Mouse (Mus musculus): ENCODE results near the gene Ctnna3. TPM values are rescaled to one million over a fixed set of nuclear protein-coding genes. Genes with fewer than 3 reads are reported as not detected.
"Not testable (repeated sequence)": the region's sequence is repeated elsewhere in the genome, so short reads cannot be mapped to it uniquely, and the experiment has no call there.

Ctnna3 gene
- polyA plus RNA-seq, 1 experiment from 2014 or later = 18.5 TPM

DNA sequence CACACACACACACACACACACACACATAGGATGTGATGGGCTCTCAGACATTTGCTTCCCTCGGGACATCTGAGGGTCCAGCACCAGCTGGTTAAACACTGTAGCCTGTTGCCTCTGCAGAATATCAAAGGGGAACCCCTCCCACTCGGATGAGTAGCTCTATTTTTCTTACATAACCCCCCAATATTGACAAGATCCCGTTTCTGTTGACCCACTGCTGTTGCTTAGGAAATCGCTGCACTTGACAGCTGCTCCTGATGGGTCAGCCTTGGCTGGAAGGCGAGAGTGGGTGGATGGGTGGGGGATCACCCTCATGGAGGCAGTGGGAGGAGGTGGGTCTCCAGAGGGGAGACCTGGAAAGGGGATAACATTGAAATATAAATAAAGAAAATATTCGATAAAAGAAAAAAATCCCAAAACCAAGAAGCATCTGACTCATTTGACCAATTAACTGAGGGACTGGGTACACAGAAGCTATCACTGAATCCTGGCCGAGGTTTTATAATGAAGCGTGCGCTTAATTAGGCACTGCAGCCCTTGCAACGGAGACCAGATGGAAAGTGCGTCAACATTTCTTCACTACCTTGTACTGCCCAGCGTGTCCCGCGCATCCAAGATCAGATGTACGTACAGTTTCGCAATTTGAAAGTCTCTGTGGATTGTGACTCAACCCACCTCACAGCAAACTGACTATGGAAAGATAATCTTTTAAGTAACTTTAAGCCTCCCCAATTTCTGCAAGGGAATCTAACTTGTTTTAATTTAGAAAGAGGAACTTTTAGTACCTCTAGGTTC lies 19.5 kb upstream of the Ctnna3 start:
- Histone ChIP-seq H3K36me3 (peaks cover 5% of the 10 kb centered on the region), H3K27me3 (replicated peaks) (no peaks in the 10 kb centered on the region), H3K4me3 (no peak overlapping the region), H3K9ac (no peak overlapping the region), H3K27ac (replicated peaks) (no peak overlapping the region), H3K4me2 (no peak overlapping the region), H3K9me3 (no peaks in the 10 kb centered on the region), H3K4me1 (no peaks in the 10 kb centered on the region)
- 65% methylated on average over 16 of the region's 16 CpGs for WGBS
- ATAC-seq (ENCODE audit: extremely low read depth, insufficient number of reproducible peaks, low FRiP score, low TSS enrichment) = no peak

- ATAC-seq (ENCODE audit: extremely low read depth, insufficient number of reproducible peaks, low FRiP score, low TSS enrichment); H3K27me3 ChIP-seq (replicated peaks): not testable (repeated sequence)
- 81% methylated on average over 4 of the region's 7 CpGs for WGBS
Measured at GRCm38 (mm10) chr10:63411674-63412073, 18.2 kb upstream of the Ctnna3 start.

GRCm38 (mm10) chr10:63412756-63413155 lies 17.1 kb upstream of the Ctnna3 start:
- Histone ChIP-seq H3K36me3 (no peaks in the 10 kb centered on the region), H3K4me2 (no peak overlapping the region), H3K27ac (replicated peaks) (no peak overlapping the region), H3K9ac (no peak overlapping the region), H3K4me1 (no peaks in the 10 kb centered on the region), H3K9me3 (no peaks in the 10 kb centered on the region), H3K27me3 (replicated peaks) (no peaks in the 10 kb centered on the region), H3K4me3 (no peak overlapping the region)
- WGBS = 85% methylated on average over 17 of the region's 17 CpGs
- no peak for ATAC-seq (ENCODE audit: extremely low read depth, insufficient number of reproducible peaks, low FRiP score, low TSS enrichment)

More at GRCm38 (mm10) chr10:63411674-63412073, 18.2 kb upstream of the Ctnna3 start:
- not testable (repeated sequence) for H3K9ac ChIP-seq; H3K9me3 ChIP-seq; H3K4me1 ChIP-seq; H3K36me3 ChIP-seq; H3K27ac ChIP-seq (replicated peaks); H3K4me3 ChIP-seq; H3K4me2 ChIP-seq

DNA sequence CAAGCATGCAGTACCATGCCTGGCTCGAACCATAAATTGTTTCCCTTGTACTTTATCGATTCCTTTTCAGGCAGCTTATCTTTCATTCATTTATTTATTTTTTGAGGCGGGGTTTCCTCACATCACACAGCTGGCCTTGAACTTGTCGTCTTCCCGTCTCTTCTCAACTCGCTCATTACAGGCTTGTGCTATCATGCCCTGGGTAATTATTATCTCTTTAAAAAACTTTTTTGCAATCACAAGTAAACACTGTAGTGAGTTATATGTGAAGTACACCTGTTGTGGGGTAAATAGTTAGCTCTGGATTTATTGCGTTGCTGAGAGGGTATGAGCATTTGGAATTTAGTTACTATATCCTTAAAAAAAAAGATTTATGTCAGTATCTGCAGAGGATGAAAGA lies 14.6 kb upstream of the Ctnna3 start:
- no peaks in the 10 kb centered on the region for H3K36me3 ChIP-seq
- no peak overlapping the region for H3K27ac ChIP-seq (replicated peaks)
- H3K4me2 ChIP-seq = no peak overlapping the region
- no peaks in the 10 kb centered on the region for H3K4me1 ChIP-seq
- ATAC-seq (ENCODE audit: extremely low read depth, insufficient number of reproducible peaks, low FRiP score, low TSS enrichment) = no peak
- H3K9ac ChIP-seq = no peak overlapping the region
- no peaks in the 10 kb centered on the region for H3K27me3 ChIP-seq (replicated peaks)
- no peaks in the 10 kb centered on the region for H3K9me3 ChIP-seq
- H3K4me3 ChIP-seq = no peak overlapping the region
- WGBS = 63% methylated on average over 7 of the region's 7 CpGs

GRCm38 (mm10) chr10:63415850-63416249 lies 14.0 kb upstream of the Ctnna3 start:
- Histone ChIP-seq H3K9ac (no peak overlapping the region), H3K4me3 (peak overlapping the region; percentile 32), H3K4me1 (no peaks in the 10 kb centered on the region), H3K27me3 (replicated peaks) (no peaks in the 10 kb centered on the region), H3K9me3 (no peaks in the 10 kb centered on the region), H3K36me3 (no peaks in the 10 kb centered on the region), H3K4me2 (peak overlapping the region; percentile 51), H3K27ac (replicated peaks) (no peak overlapping the region)
- no peak for ATAC-seq (ENCODE audit: extremely low read depth, insufficient number of reproducible peaks, low FRiP score, low TSS enrichment)
- 49% methylated on average over 7 of the region's 7 CpGs for WGBS

DNA sequence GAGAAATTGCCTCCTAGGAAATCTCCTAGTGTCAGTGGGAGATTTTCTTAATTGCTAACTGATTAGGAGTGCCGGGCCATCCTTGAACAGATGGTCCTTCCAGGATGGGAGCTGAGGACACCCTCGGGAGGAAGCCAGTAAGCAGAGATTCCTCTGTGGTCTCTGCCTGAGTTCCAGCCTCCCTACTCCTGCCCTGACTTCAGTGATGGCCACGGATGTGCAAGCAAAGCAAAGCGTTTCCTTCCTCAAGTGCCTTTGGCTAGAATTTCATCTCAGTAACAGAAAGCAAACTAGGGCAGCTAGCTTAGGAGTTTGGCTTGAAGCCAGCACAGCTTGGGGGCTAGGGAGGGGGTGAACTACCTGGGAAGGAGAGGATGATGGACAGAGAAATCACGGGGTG lies 12.8 kb upstream of the Ctnna3 start:
- Histone ChIP-seq H3K36me3 (no peaks in the 10 kb centered on the region), H3K9me3 (no peaks in the 10 kb centered on the region)

GRCm38 (mm10) chr10:63421739-63422735 lies 7.9 kb upstream of the Ctnna3 start, which contains the start of gene Gm7075:
Gene Gm7075 (minus strand): TSS chr10:63421789.
- Histone ChIP-seq H3K9me3 (no peaks in the 10 kb centered on the region), H3K27me3 (replicated peaks) (no peaks in the 10 kb centered on the region), H3K9ac (no peak within 1 kb of the TSS), H3K4me1 (no peaks in the 10 kb centered on the region), H3K4me2 (no peak within 1 kb of the TSS), H3K27ac (replicated peaks) (no peak within 1 kb of the TSS), H3K36me3 (no peaks in the 10 kb centered on the region), H3K4me3 (no peak within 1 kb of the TSS)
- ATAC-seq (ENCODE audit: extremely low read depth, insufficient number of reproducible peaks, low FRiP score, low TSS enrichment) = no peak
- WGBS = 83% methylated on average over 18 of the region's 18 CpGs

More for the DNA sequence above, 12.8 kb upstream of the Ctnna3 start:
- H3K27me3 ChIP-seq (replicated peaks) = no peaks in the 10 kb centered on the region
- H3K9ac ChIP-seq = no peak overlapping the region
- H3K4me3 ChIP-seq = no peak overlapping the region
- no peaks in the 10 kb centered on the region for H3K4me1 ChIP-seq
- no peak overlapping the region for H3K4me2 ChIP-seq
- 46% methylated on average over 5 of the region's 5 CpGs for WGBS
- no peak for ATAC-seq (ENCODE audit: extremely low read depth, insufficient number of reproducible peaks, low FRiP score, low TSS enrichment)
- H3K27ac ChIP-seq (replicated peaks) = no peak overlapping the region

DNA sequence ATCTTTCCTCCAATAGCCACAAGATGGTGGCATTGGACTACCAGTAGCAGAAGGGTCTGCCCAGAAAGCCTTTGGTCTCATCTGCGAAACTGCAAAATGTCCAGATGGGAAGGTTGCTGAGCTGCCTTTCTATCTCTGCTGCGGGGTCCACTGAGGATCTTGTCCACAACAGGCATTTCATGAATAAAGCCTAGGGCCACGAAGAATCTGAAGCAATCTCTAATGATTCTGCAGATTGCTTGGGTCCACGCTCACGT lies 7.2 kb upstream of the Ctnna3 start:
- no peak overlapping the region for H3K9ac ChIP-seq
- H3K4me1 ChIP-seq = no peaks in the 10 kb centered on the region
- H3K9me3 ChIP-seq = no peaks in the 10 kb centered on the region
- no peak overlapping the region for H3K27ac ChIP-seq (replicated peaks)
- 75% methylated on average over 5 of the region's 5 CpGs for WGBS
- H3K4me2 ChIP-seq = no peak overlapping the region
- H3K27me3 ChIP-seq (replicated peaks) = no peaks in the 10 kb centered on the region
- ATAC-seq (ENCODE audit: extremely low read depth, insufficient number of reproducible peaks, low FRiP score, low TSS enrichment) = no peak
- no peaks in the 10 kb centered on the region for H3K36me3 ChIP-seq
- H3K4me3 ChIP-seq = no peak overlapping the region

- Histone ChIP-seq H3K9me3 (no peaks in the 10 kb centered on the region), H3K9ac (no peak overlapping the region), H3K36me3 (no peaks in the 10 kb centered on the region), H3K4me3 (no peak overlapping the region), H3K4me1 (peaks cover 7% of the 10 kb centered on the region; the same call in 1 of the 2 replicates), H3K4me2 (no peak overlapping the region), H3K27ac (replicated peaks) (no peak overlapping the region), H3K27me3 (replicated peaks) (no peaks in the 10 kb centered on the region)
- no peak for ATAC-seq (ENCODE audit: extremely low read depth, insufficient number of reproducible peaks, low FRiP score, low TSS enrichment)
- 73% methylated on average over 9 of the region's 9 CpGs for WGBS
Measured at GRCm38 (mm10) chr10:63423591-63424474, 6.1 kb upstream of the Ctnna3 start.

GRCm38 (mm10) chr10:63424475-63424814 lies 5.5 kb upstream of the Ctnna3 start:
- no peaks in the 10 kb centered on the region for H3K36me3 ChIP-seq
- ATAC-seq (ENCODE audit: extremely low read depth, insufficient number of reproducible peaks, low FRiP score, low TSS enrichment) = no peak
- no peaks in the 10 kb centered on the region for H3K9me3 ChIP-seq
- no peak overlapping the region for H3K4me3 ChIP-seq
- H3K9ac ChIP-seq = no peak overlapping the region
- H3K4me1 ChIP-seq = peaks cover 7% of the 10 kb centered on the region; the same call in 1 of the 2 replicates
- H3K4me2 ChIP-seq = no peak overlapping the region
- no peak overlapping the region for H3K27ac ChIP-seq (replicated peaks)
- no peaks in the 10 kb centered on the region for H3K27me3 ChIP-seq (replicated peaks)

DNA sequence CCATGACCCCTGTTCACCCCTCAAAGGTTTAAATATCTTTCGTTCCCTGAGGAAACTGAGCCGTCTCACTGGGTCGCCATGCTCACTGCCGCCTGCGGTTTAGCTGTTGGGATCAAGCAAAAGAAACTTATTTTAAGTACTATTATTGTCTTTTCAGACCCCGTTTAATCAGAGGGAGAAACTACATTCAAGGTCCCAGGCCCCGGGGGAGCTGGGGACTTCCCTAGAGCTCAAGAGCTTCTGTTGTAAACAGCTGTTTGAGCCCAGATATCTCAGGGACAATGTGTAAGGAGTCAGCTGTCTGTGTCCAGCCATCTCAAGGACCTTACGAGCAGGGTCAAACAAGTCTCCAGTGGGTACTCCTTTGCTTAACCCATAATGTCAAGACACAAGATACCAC lies 2.8 kb upstream of the Ctnna3 start:
- WGBS = 72% methylated on average over 8 of the region's 8 CpGs
- Histone ChIP-seq H3K27ac (replicated peaks) (no peak overlapping the region), H3K4me1 (peaks cover 7% of the 10 kb centered on the region; the same call in 1 of the 2 replicates), H3K4me2 (no peak overlapping the region), H3K9ac (no peak overlapping the region), H3K27me3 (replicated peaks) (no peaks in the 10 kb centered on the region), H3K9me3 (no peaks in the 10 kb centered on the region), H3K4me3 (no peak overlapping the region), H3K36me3 (no peaks in the 10 kb centered on the region)
- no peak for ATAC-seq (ENCODE audit: extremely low read depth, insufficient number of reproducible peaks, low FRiP score, low TSS enrichment)

Data from heart, embryonic 13.5 days (tissue).